Mouse (Mus musculus) heart, embryonic 11.5 days (tissue): ENCODE results near the gene Ddx50. TPM values are rescaled to one million over a fixed set of nuclear protein-coding genes. Genes with fewer than 3 reads are reported as not detected.
"Not testable (repeated sequence)": the region's sequence is repeated elsewhere in the genome, so short reads cannot be mapped to it uniquely, and the experiment has no call there.

Experiments
- ATAC-seq: fragments of 200-750 bp; cut with Nextera tagmentation; replicated peaks from 2 replicates; pipeline ENCODE4 v1.8.0; 2017; ENCODE audit warnings: moderate library complexity; ENCODE audit not compliant: insufficient number of reproducible peaks, low FRiP score, low TSS enrichment
- H3K27ac ChIP-seq: fragments of 300-500 bp; sonication (generic); 2 replicates; pipeline ENCODE4 v1.5.1; 2014; ENCODE audit warnings: mild to moderate bottlenecking, low read depth, low read length
- H3K27me3 ChIP-seq: fragments of 300-500 bp; sonication (generic); 2 replicates; pipeline ENCODE4 v1.6.1; 2014; ENCODE audit warnings: mild to moderate bottlenecking, low read length, mixed read lengths; ENCODE audit not compliant: control insufficient read depth, insufficient read depth
- H3K36me3 ChIP-seq: fragments of 300-500 bp; sonication (generic); 2 replicates; pipeline ENCODE4 v1.6.1; 2014; ENCODE audit warnings: mild to moderate bottlenecking, low read length, moderate library complexity, mixed read lengths; ENCODE audit not compliant: control insufficient read depth, insufficient read depth
- H3K4me1 ChIP-seq: fragments of 300-500 bp; sonication (generic); 2 replicates; pipeline ENCODE4 v1.6.1; 2014; ENCODE audit warnings: low read length; ENCODE audit not compliant: control insufficient read depth, insufficient read depth
- H3K4me2 ChIP-seq: fragments of 300-500 bp; sonication (generic); 2 replicates; pipeline ENCODE4 v1.6.1; 2014; ENCODE audit warnings: mild to moderate bottlenecking, moderate library complexity
- H3K4me3 ChIP-seq: fragments of 300-500 bp; sonication (generic); 2 replicates; pipeline ENCODE4 v1.5.1; 2014; ENCODE audit warnings: low read depth, low read length
- H3K9ac ChIP-seq: fragments of 300-500 bp; sonication (generic); 2 replicates; pipeline ENCODE4 v1.6.1; 2014; ENCODE audit warnings: mild to moderate bottlenecking, low read depth, low read length, moderate library complexity
- H3K9me3 ChIP-seq: fragments of 300-500 bp; sonication (generic); replicated peaks from 2 replicates; pipeline ENCODE4 v1.6.1; 2016; ENCODE audit warnings: low read length; ENCODE audit not compliant: control insufficient read depth
- WGBS: fragments of 180-500 bp; shearing (Covaris S2); extraction: QIAGEN DNeasy Blood & Tissue Kit; methylation state at CpG from one replicate; pipeline ENCODE4 v1.1.7; 2014; ENCODE audit not compliant: insufficient replicate concordance; 5-methylcytosine and 5-hydroxymethylcytosine counted together
- polyA plus RNA-seq: library from polyadenylated mRNA; unstranded; fragments of >200 nt; fragmentation: Nextera tagmentation; extraction: Ambion mirVana; gene quantifications from 2 replicates; pipeline ENCODE4 v1.2.1, GENCODE M21; 2014

Ddx50 gene
- polyA plus RNA-seq, 1 experiment from 2014 or later: 107 TPM

DNA sequence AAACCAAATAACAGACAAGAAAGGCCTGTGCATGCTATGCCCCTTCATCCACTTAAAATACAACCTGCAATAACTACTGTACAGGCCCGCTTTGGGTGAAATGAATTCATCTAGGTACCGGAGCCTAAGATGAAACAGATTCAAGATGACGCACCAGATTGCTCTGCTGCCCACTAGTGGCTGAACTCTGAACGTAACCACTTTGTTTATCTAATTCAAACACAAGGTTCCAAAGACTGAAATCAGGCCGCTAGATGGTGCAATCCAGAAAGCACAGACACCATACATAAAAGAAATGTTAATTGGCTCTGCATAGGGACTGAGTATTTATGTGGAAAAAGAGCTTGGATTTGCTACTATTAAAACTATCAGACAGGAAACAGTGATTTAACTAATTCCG is 60.8 kb downstream of the Ddx50 start:
- H3K27me3 ChIP-seq: no peaks in the 10 kb centered on the region
- H3K27ac ChIP-seq: no peak overlapping the region
- no peaks in the 10 kb centered on the region for H3K9me3 ChIP-seq
- peaks cover 40% of the 10 kb centered on the region for H3K36me3 ChIP-seq
- no peak overlapping the region for H3K4me3 ChIP-seq
- whole genome bisulfite sequencing: 54% methylated on average over 6 of the region's 6 CpGs
- ATAC-seq: no peak
- no peak overlapping the region for H3K4me2 ChIP-seq
- H3K9ac ChIP-seq: no peak overlapping the region
- H3K4me1 ChIP-seq: no peaks in the 10 kb centered on the region

DNA sequence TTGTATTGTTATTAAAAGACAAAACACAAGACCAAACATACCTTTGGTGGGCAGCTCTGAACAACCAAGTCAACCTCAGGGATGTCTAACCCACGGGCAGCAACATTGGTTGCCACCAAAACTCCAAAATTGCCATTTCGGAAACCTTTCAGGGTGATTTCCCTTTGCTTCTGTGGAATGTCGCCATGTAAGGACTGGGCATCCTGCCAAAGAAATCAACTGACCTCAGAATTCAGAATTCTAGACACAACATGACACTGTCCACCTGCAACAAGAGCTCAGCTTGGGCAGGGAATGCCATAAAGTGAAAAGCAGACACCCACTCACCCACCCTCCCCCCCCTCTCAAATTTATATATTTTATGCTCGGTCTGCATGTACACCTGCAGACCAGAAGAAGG is 62.4 kb downstream of the Ddx50 start:
- no peak overlapping the region for H3K4me3 ChIP-seq
- no peak for ATAC-seq
- H3K27me3 ChIP-seq: no peaks in the 10 kb centered on the region
- no peak overlapping the region for H3K9ac ChIP-seq
- no peak overlapping the region for H3K4me2 ChIP-seq
- H3K36me3 ChIP-seq: peaks cover 42% of the 10 kb centered on the region
- 68% methylated on average over 4 of the region's 4 CpGs for WGBS
- no peaks in the 10 kb centered on the region for H3K9me3 ChIP-seq
- no peak overlapping the region for H3K27ac ChIP-seq
- no peaks in the 10 kb centered on the region for H3K4me1 ChIP-seq

DNA sequence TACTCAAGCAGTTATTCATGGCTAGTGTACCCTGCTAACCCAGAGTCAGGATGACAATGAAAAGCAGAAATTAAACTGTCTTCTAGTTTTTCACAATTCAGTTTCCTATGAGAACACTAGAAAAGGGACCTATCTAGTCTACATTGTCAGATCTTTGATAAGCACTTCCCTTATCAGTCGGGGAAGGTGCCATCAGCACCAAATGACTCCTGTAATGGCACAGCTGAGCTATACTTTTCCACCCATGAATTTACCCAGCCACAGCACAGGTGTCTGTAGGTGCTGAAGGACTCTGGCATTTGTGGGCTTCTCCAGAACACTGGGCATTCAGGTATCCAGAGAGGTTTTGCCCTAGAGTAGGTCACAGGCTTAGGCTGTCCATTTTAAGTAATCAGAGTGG is 67.8 kb downstream of the Ddx50 start:
- Histone ChIP-seq H3K9ac (no peak overlapping the region), H3K4me3 (no peak overlapping the region), H3K36me3 (peaks cover 48% of the 10 kb centered on the region), H3K4me2 (no peak overlapping the region), H3K4me1 (no peaks in the 10 kb centered on the region), H3K9me3 (no peaks in the 10 kb centered on the region), H3K27ac (no peak overlapping the region), H3K27me3 (no peaks in the 10 kb centered on the region)
- ATAC-seq: no peak
- WGBS: 66% methylated on average over 1 of the region's 1 CpGs

DNA sequence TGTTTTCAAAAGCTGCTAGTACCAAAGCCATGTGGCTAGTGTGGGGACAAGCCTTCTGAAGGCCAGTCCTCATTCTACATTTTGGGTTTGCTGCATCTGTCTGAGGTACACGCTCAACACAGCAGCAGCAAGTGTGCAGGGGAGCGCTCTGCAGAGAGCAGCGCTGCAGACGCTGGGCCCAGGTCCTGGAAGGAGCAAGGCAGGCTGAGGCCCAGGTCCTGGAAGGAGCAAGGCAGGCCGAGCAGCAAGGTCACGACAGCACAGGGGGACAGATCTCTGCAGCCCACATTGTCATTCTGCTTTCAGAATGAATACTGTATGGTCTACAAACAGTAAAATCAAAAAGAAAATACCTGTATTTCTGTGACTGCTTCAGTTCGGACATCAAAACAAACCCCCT is 68.3 kb downstream of the Ddx50 start:
- WGBS: 79% methylated on average over 7 of the region's 7 CpGs
- peaks cover 43% of the 10 kb centered on the region for H3K36me3 ChIP-seq

DNA sequence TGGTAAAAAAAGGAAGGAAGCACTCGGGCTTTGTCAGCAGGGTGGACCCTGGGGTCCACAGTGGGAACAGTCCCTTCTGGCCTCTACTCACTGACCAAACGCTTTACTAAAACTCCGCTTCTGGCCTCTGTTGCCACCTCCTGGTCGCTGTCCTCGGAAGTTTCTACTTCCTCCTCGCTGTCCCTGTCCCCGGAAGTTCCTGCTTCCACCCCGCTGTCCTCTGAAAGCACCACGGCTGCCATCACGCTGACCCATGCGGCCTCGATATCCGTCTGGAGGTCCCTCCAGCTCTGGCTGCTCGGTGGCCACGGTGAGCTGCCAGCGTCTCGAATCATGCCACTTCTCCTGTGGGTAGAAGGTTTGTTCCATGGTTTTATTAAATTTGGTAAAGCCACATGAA is 68.8 kb downstream of the Ddx50 start:
- Histone ChIP-seq H3K4me3 (no peak overlapping the region), H3K27me3 (no peaks in the 10 kb centered on the region), H3K9ac (no peak overlapping the region), H3K27ac (no peak overlapping the region), H3K4me1 (peaks cover 3% of the 10 kb centered on the region; the same call in 1 of the 2 replicates), H3K9me3 (no peaks in the 10 kb centered on the region), H3K36me3 (peaks cover 40% of the 10 kb centered on the region), H3K4me2 (no peak overlapping the region)
- ATAC-seq: no peak
- 89% methylated on average over 17 of the region's 17 CpGs for WGBS

More for the DNA sequence above, 68.3 kb downstream of the Ddx50 start:
- no peak overlapping the region for H3K9ac ChIP-seq
- no peak overlapping the region for H3K4me3 ChIP-seq
- no peaks in the 10 kb centered on the region for H3K27me3 ChIP-seq
- H3K4me2 ChIP-seq: no peak overlapping the region
- no peaks in the 10 kb centered on the region for H3K9me3 ChIP-seq
- H3K4me1 ChIP-seq: no peaks in the 10 kb centered on the region
- H3K27ac ChIP-seq: no peak overlapping the region
- ATAC-seq: no peak

DNA sequence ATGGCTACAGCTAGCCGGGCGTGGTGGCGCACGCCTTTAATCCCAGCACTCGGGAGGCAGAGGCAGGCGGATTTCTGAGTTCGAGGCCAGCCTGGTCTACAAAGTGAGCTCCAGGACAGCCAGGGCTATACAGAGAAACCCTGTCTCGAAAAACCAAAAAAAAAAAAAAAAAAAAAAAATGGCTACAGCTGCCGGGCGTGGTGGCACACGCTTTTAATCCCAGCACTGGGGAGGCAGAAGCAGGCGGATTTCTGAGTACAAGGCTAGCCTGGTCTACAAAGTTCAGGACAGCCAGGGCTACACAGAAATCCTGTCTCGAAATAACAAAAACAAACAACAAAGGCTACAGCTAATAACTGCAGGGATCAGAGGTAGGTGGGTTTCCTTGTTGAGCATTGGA is 71.9 kb downstream of the Ddx50 start:
- not testable (repeated sequence) for H3K4me3 ChIP-seq, H3K4me2 ChIP-seq, H3K4me1 ChIP-seq, H3K27ac ChIP-seq, ATAC-seq, H3K9ac ChIP-seq, H3K9me3 ChIP-seq, H3K27me3 ChIP-seq
- 83% methylated on average over 11 of the region's 13 CpGs for WGBS
- peaks cover 29% of the 10 kb centered on the region for H3K36me3 ChIP-seq

DNA sequence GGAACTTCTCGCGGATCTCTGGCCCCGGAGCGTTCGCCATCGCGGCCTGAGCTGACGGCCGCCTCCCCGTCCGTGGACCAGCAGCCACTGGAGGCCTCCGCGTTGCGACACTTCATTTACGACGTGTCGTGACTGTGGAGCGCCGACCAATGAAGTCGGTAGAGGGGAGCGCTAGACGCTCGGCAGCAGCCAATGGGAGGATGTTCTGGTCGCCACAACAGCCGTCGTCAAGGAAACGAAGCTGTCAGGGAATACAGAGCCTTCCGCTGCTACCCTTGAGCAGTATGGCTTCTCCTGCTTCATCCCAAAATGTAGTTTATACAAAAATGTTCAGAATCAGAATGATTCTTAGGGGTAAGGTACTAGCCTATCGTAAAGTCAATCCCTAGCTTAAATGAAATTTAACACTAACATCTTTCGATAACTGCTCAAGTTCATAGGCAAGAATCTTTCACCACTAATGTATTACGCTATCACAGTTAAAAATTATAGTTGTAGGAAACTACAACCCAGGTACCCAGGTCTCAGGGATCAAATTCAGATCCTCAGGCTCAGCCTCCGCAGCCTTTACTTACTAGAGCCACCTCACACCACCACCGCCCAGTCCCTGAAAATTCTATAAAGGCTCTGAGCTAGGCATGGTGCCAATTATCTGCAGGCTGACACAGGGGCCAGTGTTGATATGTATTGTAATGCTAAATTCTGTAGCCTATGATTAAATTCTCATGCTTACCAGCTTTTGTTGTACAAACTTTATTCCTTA is 72.5 kb downstream of the Ddx50 start, which contains the start of gene Kif1bp:
Kif1bp (minus strand) TSS at position 120 of the 763 bp plus-strand sequence.
- peak; percentile 97 for ATAC-seq

DNA sequence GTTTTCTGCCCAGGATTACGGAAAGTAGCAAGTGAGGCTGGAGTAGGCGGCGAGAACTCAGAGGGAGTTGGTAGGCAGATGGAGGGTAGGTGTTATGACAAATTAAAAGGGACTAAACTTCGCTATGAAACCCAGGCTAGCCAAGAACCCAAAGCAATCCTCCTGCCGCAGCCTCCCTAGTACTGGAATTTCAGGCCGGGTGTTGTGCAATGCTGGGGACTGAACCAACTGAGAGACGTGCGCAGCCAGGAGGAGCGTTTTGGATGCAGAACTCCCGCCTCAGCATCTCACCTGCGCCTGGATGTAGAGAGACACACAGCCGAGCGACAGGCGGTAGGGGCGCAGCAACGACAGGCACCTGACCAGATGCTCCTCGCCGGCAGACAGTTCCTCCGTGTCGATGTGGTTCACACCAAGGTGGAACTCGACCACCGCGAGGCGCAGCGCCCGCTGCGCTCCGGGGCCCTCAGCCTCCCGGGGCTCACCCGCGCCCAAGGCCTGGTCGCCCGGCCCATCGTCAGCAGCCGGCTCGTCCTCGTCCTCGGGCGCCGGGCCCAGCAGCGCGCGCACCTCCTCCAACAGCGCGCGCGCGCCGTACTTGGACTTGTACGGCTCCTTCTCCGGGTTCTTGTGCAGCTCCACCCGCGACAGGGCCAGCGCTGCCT is 73.2 kb downstream of the Ddx50 start:
- ATAC-seq: peak; percentile 62
- WGBS: 2% methylated on average over 54 of the region's 54 CpGs

More for the DNA sequence above, 72.5 kb downstream of the Ddx50 start, which contains the start of gene Kif1bp:
- Histone ChIP-seq H3K9ac (peak within 1 kb of the TSS; percentile 75), H3K4me1 (peaks cover 5% of the 10 kb centered on the region; the same call in 1 of the 2 replicates), H3K9me3 (no peaks in the 10 kb centered on the region), H3K4me2 (peak within 1 kb of the TSS; percentile 88), H3K27me3 (no peaks in the 10 kb centered on the region), H3K36me3 (peaks cover 23% of the 10 kb centered on the region), H3K4me3 (peak within 1 kb of the TSS; percentile 90), H3K27ac (peak within 1 kb of the TSS; percentile 60)
- WGBS: 5% methylated on average over 33 of the region's 33 CpGs

More for the DNA sequence above, 73.2 kb downstream of the Ddx50 start:
- peak overlapping the region; percentile 88 for H3K4me2 ChIP-seq
- H3K9me3 ChIP-seq: no peaks in the 10 kb centered on the region
- H3K4me1 ChIP-seq: peaks cover 5% of the 10 kb centered on the region; the same call in 1 of the 2 replicates
- H3K36me3 ChIP-seq: peaks cover 16% of the 10 kb centered on the region
- H3K9ac ChIP-seq: peak overlapping the region; percentile 75
- H3K4me3 ChIP-seq: peak overlapping the region; percentile 90
- H3K27ac ChIP-seq: peak overlapping the region; percentile 60
- H3K27me3 ChIP-seq: no peaks in the 10 kb centered on the region
